Mouse (Mus musculus): ENCODE measurements at regions not wholly inside any gene's neighbourhood (a gene's known extent, or its start where the extent isn't known, plus 50 kb on each side); places are given as distances from the start of the nearest gene placed in this dataset.

DNA sequence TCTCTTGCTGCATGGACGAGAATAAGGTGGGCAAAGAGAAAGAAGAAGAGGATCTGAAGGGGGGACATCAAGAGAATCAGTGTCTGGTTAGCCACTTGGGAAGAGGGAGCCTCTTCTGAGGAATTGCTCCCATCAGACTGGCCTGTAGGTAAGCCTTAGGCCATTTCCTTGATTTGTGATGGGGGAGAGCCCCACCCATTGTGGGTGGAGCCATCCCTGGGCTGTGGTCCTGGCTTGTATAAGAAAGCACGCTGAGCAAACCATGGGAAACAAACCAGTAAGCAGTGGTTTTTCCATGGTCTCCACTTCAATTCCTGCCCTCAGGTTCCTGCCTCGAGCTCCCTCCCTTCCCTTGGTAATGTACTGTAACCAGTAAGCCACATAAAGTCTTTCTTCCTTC lies 57.7 kb upstream of the Sez6l start:
- no peak for DNase-seq (ENCODE audit: low read depth, low spot score)

DNA sequence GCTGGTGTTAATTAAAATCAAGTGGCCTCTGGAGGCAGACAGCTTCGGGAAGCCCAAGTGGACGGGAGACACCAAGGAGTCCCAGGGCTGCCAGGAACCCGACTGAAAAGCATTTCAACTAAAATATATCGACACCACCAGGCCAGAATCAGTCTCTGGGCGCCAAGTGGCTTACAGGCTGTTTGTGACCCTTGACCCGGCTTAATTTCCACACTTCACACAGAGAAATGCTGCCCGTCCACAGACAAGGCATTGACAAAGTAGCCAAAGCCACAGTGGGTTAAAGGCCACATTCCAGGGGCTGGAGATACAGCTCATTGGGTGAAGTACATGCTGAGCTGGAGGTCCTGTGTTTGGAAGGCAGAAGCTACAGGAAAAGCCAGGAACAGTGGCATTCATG lies 54.8 kb upstream of the Sez6l start:
- peak; percentile 13 for DNase-seq (ENCODE audit: low read depth, low spot score)

DNA sequence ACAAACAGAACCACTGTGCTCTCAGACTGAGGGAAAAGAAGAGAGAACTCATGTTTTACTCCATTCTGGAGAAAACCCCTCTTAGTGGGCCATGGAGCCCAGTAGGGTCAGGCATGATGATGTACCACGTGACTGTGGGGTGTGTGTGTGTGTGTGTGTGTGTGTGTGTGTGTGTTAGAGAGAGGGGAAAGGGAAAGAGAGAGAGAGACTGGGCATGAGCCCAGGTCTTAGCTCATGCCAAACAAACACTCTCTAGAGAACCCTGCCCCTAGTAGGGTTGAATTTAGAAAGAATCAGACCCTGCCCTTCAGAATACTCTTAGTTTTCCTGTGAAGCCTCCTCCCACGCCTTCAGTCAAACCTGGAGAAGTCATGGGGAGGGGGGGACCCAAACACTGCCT lies 52.7 kb upstream of the Sez6l start:
- no peak for DNase-seq (ENCODE audit: low read depth, low spot score)

DNA sequence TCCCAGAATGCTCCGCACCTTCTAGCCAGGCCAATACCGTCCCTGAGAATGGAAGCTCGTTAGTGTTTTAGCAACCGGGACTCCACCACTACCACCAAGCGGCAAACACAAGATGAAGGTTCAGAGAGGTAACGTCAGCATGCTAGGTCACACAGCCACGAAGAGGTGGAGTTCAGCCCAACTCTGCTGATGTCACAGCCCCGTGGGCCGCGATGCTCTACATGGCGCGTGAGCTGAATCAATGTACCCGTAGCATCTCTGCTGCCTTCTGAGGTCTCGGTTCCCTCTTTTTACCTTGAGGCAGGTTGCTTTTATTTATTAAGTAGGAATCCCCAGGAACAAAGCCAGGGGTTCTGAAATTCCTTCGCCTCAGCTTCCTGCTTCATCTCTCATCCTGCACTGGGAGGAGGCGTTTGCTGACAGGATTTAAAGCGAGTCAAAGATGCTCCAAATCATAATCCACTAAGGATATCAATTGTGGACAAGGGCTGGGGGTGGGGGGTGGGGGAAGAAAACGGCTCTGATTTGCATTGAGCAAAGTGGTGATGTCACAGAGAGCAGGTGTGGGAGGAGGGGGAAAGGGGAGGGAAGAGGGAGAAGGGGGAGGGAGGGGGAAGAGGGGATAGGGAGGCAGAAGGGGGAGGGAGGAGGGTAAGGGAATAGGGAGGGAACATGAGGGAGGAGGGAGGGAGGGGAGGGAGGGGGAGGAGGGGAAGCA lies 51.2 kb upstream of the Sez6l start:
- DNase-seq (ENCODE audit: low read depth, low spot score): no peak

DNA sequence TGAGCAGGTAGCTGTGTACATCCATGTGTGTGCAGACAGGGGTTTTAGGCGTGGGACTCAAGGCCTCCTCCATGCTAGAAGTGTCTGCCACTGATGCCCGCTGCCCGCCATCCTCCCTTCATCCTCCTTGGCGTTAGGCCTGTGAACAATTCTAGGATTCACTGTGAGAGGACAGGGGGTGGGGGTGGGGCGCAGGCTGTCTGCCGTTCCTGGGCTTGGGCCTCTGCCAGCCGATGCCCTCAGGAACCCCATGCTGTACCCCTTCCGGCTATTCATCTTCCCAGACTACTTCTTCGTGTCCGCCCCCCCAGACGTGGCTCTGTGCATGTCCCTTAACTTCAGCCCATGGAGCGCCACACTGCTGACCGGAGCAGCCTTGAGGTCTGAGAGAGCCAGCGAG lies 50.3 kb upstream of the Sez6l start:
- no peak for DNase-seq (ENCODE audit: low read depth, low spot score)
